Mouse (Mus musculus) lung, postnatal 0 days (tissue): ENCODE measurements at regions not wholly inside any gene's neighbourhood (a gene's known extent, or its start where the extent isn't known, plus 50 kb on each side); places are given as distances from the start of the nearest gene placed in this dataset.

Experiments
- ATAC-seq: fragments of 200-750 bp; cut with Nextera tagmentation; 2 replicates; pipeline ENCODE4 v1.8.0; 2017; ENCODE audit warnings: moderate library complexity
- DNase-seq: peaks from one replicate; pipeline ENCODE4 v3.0.0-alpha.2; 2016; ENCODE audit warnings: low spot score
- H3K27ac ChIP-seq: fragments of 300-500 bp; sonication (generic); 2 replicates; pipeline ENCODE4 v1.5.1; 2014; ENCODE audit warnings: antibody characterized with exemption, mild to moderate bottlenecking, low read length, mixed read lengths
- H3K27me3 ChIP-seq: fragments of 300-500 bp; sonication (generic); replicated peaks from 2 replicates; pipeline ENCODE4 v1.6.1; 2014; ENCODE audit warnings: low read length, mixed read lengths; ENCODE audit not compliant: insufficient read depth
- H3K36me3 ChIP-seq: fragments of 300-500 bp; sonication (generic); 2 replicates; pipeline ENCODE4 v1.6.1; 2014; ENCODE audit warnings: low read length, mixed read lengths; ENCODE audit not compliant: insufficient read depth
- H3K4me1 ChIP-seq: fragments of 300-500 bp; sonication (generic); 2 replicates; pipeline ENCODE4 v1.6.1; 2014; ENCODE audit warnings: antibody characterized with exemption, low read depth, low read length, mixed read lengths; ENCODE audit not compliant: insufficient read depth
- H3K4me2 ChIP-seq: fragments of 300-500 bp; sonication (generic); replicated peaks from 2 replicates; pipeline ENCODE4 v1.6.1; 2014; ENCODE audit warnings: low read depth, mild to moderate bottlenecking, low read length, moderate library complexity, mixed read lengths
- H3K4me3 ChIP-seq: fragments of 300-500 bp; sonication (generic); 2 replicates; pipeline ENCODE4 v1.5.1; 2014; ENCODE audit warnings: low read depth, low read length
- H3K9ac ChIP-seq: fragments of 300-500 bp; sonication (generic); replicated peaks from 2 replicates; pipeline ENCODE4 v1.6.1; 2014; ENCODE audit warnings: low read depth, mild to moderate bottlenecking
- H3K9me3 ChIP-seq: fragments of 300-500 bp; sonication (generic); 2 replicates; pipeline ENCODE4 v1.6.1; 2016; ENCODE audit warnings: low read length, mixed read lengths
- CTCF ChIP-seq: IDR thresholded peaks from 2 replicates; pipeline ENCODE4 v1.5.1; 2016; ENCODE audit warnings: antibody characterized with exemption, mild to moderate bottlenecking
- EP300 ChIP-seq: IDR thresholded peaks from 2 replicates; pipeline ENCODE4 v1.6.1; 2016; ENCODE audit warnings: antibody characterized with exemption, mild to moderate bottlenecking, control low read depth
- WGBS: fragments of 180-500 bp; shearing (Covaris S2); extraction: QIAGEN DNeasy Blood & Tissue Kit; methylation state at CpG from one replicate; pipeline ENCODE4 v1.1.7; 2014; 5-methylcytosine and 5-hydroxymethylcytosine counted together

GRCm38 (mm10) chr13:112009288-112009687, 200.5 kb upstream of the Map3k1 start:
- H3K9ac ChIP-seq, result no peak overlapping the region
- H3K27ac ChIP-seq, result no peak overlapping the region
- peak; percentile 41 for TF ChIP-seq CTCF
- no peak for TF ChIP-seq EP300
- ATAC-seq (no peak), DNase-seq (no peak)
- no peak overlapping the region for H3K4me2 ChIP-seq
- 70% methylated on average over 3 of the region's 3 CpGs for WGBS
- H3K4me1 ChIP-seq, result no peaks in the 10 kb centered on the region; the same call in 1 of the 2 replicates
- no peaks in the 10 kb centered on the region for H3K9me3 ChIP-seq
- H3K4me3 ChIP-seq, result no peak overlapping the region
- no peaks in the 10 kb centered on the region for H3K36me3 ChIP-seq
- no peaks in the 10 kb centered on the region for H3K27me3 ChIP-seq

GRCm38 (mm10) chr13:112010464-112010863, 201.7 kb upstream of the Map3k1 start:
- H3K9me3 ChIP-seq, result no peaks in the 10 kb centered on the region
- H3K9ac ChIP-seq, result no peak overlapping the region
- no peak overlapping the region for H3K4me2 ChIP-seq
- H3K36me3 ChIP-seq, result no peaks in the 10 kb centered on the region
- no peaks in the 10 kb centered on the region for H3K27me3 ChIP-seq
- DNase-seq, result no peak
- no peak overlapping the region for H3K27ac ChIP-seq
- no peaks in the 10 kb centered on the region; the same call in 1 of the 2 replicates for H3K4me1 ChIP-seq
- H3K4me3 ChIP-seq, result no peak overlapping the region
- TF ChIP-seq EP300 (no peak), CTCF (no peak)
- WGBS, result 50% methylated on average over 8 of the region's 8 CpGs
- no peak for ATAC-seq

- Histone ChIP-seq H3K27me3 (no peaks in the 10 kb centered on the region), H3K9ac (no peak overlapping the region), H3K9me3 (no peaks in the 10 kb centered on the region), H3K4me2 (no peak overlapping the region), H3K4me3 (no peak overlapping the region), H3K36me3 (no peaks in the 10 kb centered on the region), H3K4me1 (no peaks in the 10 kb centered on the region; the same call in 1 of the 2 replicates), H3K27ac (no peak overlapping the region)
- TF ChIP-seq CTCF (no peak), EP300 (no peak)
- no peak for ATAC-seq
- DNase-seq, result no peak
- WGBS, result 65% methylated on average over 1 of the region's 1 CpGs
Observed at GRCm38 (mm10) chr13:112012640-112013039, 203.8 kb upstream of the Map3k1 start.

GRCm38 (mm10) chr13:112015083-112015482, 206.3 kb upstream of the Map3k1 start:
- H3K27ac ChIP-seq, result no peak overlapping the region
- no peak for ATAC-seq
- no peaks in the 10 kb centered on the region for H3K27me3 ChIP-seq
- no peaks in the 10 kb centered on the region for H3K36me3 ChIP-seq
- H3K4me3 ChIP-seq, result no peak overlapping the region
- H3K9me3 ChIP-seq, result no peaks in the 10 kb centered on the region
- H3K9ac ChIP-seq, result no peak overlapping the region
- DNase-seq, result no peak
- no peak overlapping the region for H3K4me2 ChIP-seq
- 91% methylated on average over 3 of the region's 3 CpGs for WGBS
- H3K4me1 ChIP-seq, result peaks cover 3% of the 10 kb centered on the region; the same call in 1 of the 2 replicates
- no peak for TF ChIP-seq CTCF
- no peak for TF ChIP-seq EP300

- no peaks in the 10 kb centered on the region for H3K36me3 ChIP-seq
- H3K4me2 ChIP-seq, result no peak overlapping the region
- peaks cover 3% of the 10 kb centered on the region; the same call in 1 of the 2 replicates for H3K4me1 ChIP-seq
- H3K9me3 ChIP-seq, result no peaks in the 10 kb centered on the region
- no peak for TF ChIP-seq EP300
- no peak for TF ChIP-seq CTCF
- DNase-seq (no peak), ATAC-seq (no peak)
- H3K27ac ChIP-seq, result no peak overlapping the region
- H3K9ac ChIP-seq, result no peak overlapping the region
- no peaks in the 10 kb centered on the region for H3K27me3 ChIP-seq
- no peak overlapping the region for H3K4me3 ChIP-seq
Observed at GRCm38 (mm10) chr13:112016280-112016679, 207.5 kb upstream of the Map3k1 start.

GRCm38 (mm10) chr13:112018497-112019281, 209.9 kb upstream of the Map3k1 start:
- Histone ChIP-seq H3K36me3 (no peaks in the 10 kb centered on the region), H3K9me3 (no peaks in the 10 kb centered on the region), H3K4me1 (0 out of 2 replicates have a peak, but pooled peaks cover 3% of the 10 kb centered on the region), H3K4me2 (no peak overlapping the region), H3K27me3 (no peaks in the 10 kb centered on the region), H3K27ac (no peak overlapping the region), H3K4me3 (no peak overlapping the region), H3K9ac (no peak overlapping the region)
- 76% methylated on average over 7 of the region's 7 CpGs for WGBS
- peak; percentile 41 for ATAC-seq
- no peak for TF ChIP-seq CTCF
- TF ChIP-seq EP300, result peak; percentile 35; the same call in 1 of the 2 replicates
- peak; percentile 71 for DNase-seq
